Mouse (Mus musculus) limb, embryonic 11.5 days (tissue): ENCODE results near the gene Mdfic. TPM values are rescaled to one million over a fixed set of nuclear protein-coding genes. Genes with fewer than 3 reads are reported as not detected.
"Not testable (repeated sequence)": the region's sequence is repeated elsewhere in the genome, so short reads cannot be mapped to it uniquely, and the experiment has no call there.

ENCODE experiments used
- ATAC-seq: fragments of 200-750 bp; cut with Nextera tagmentation; 2 replicates; pipeline ENCODE4 v1.8.0; 2017; ENCODE audit warnings: low read depth; ENCODE audit not compliant: insufficient number of reproducible peaks, low FRiP score, low TSS enrichment
- DNase-seq: peaks from one replicate; pipeline ENCODE4 v3.0.0-alpha.2; 2015; ENCODE audit warnings: low spot score
- H3K27ac ChIP-seq: fragments of 300-500 bp; sonication (generic); replicated peaks from 2 replicates; pipeline ENCODE4 v1.5.1; 2014; ENCODE audit warnings: low read depth, mild to moderate bottlenecking, low read length
- H3K27me3 ChIP-seq: fragments of 300-500 bp; sonication (generic); 2 replicates; pipeline ENCODE4 v1.6.1; 2014; ENCODE audit warnings: mild to moderate bottlenecking, low read length, mixed read lengths; ENCODE audit not compliant: control insufficient read depth, insufficient read depth
- H3K36me3 ChIP-seq: fragments of 300-500 bp; sonication (generic); 2 replicates; pipeline ENCODE4 v1.6.1; 2014; ENCODE audit warnings: mild to moderate bottlenecking, low read length, moderate library complexity, mixed read lengths; ENCODE audit not compliant: control insufficient read depth, insufficient read depth
- H3K4me1 ChIP-seq: fragments of 300-500 bp; sonication (generic); 2 replicates; pipeline ENCODE4 v1.6.1; 2014; ENCODE audit warnings: low read length, mixed read lengths; ENCODE audit not compliant: control insufficient read depth, insufficient read depth
- H3K4me2 ChIP-seq: fragments of 300-500 bp; sonication (generic); 2 replicates; pipeline ENCODE4 v1.6.1; 2014; ENCODE audit warnings: low read depth, mild to moderate bottlenecking, moderate library complexity; ENCODE audit not compliant: severe bottlenecking
- H3K4me3 ChIP-seq: fragments of 300-500 bp; sonication (generic); 2 replicates; pipeline ENCODE4 v1.5.1; 2014; ENCODE audit warnings: low read depth, low read length
- H3K9ac ChIP-seq: fragments of 300-500 bp; sonication (generic); 2 replicates; pipeline ENCODE4 v1.6.1; 2014; ENCODE audit warnings: mild to moderate bottlenecking, low read length
- H3K9me3 ChIP-seq: fragments of 300-500 bp; sonication (generic); 2 replicates; pipeline ENCODE4 v1.6.1; 2016; ENCODE audit warnings: low read length; ENCODE audit not compliant: control insufficient read depth
- WGBS: fragments of 180-500 bp; shearing (Covaris S2); extraction: QIAGEN DNeasy Blood & Tissue Kit; methylation state at CpG from one replicate; pipeline ENCODE4 v1.1.7; 2014; 5-methylcytosine and 5-hydroxymethylcytosine counted together
- polyA plus RNA-seq: library from polyadenylated mRNA; unstranded; fragments of >200 nt; fragmentation: Nextera tagmentation; extraction: Ambion mirVana; gene quantifications from 2 replicates; pipeline ENCODE4 v1.2.1, GENCODE M21; 2014

Gene Mdfic
- 5.1 and 6.5 TPM in 2 replicates for polyA plus RNA-seq

- no peaks in the 10 kb centered on the region for H3K27me3 ChIP-seq
- 2% methylated on average over 16 of the region's 16 CpGs for WGBS
- H3K4me2 ChIP-seq = peak within 1 kb of the TSS; percentile 75
- H3K4me3 ChIP-seq = peak within 1 kb of the TSS; percentile 67
- peak; percentile 15 for ATAC-seq
- no peaks in the 10 kb centered on the region for H3K9me3 ChIP-seq
- H3K36me3 ChIP-seq = no peaks in the 10 kb centered on the region
- H3K4me1 ChIP-seq = no peaks in the 10 kb centered on the region
- peak within 1 kb of the TSS; percentile 91 for H3K9ac ChIP-seq
- peak within 1 kb of the TSS; percentile 47; the same call in 1 of the 2 replicates for H3K27ac ChIP-seq
- peak; percentile 73 for DNase-seq
Measured at GRCm38 (mm10) chr6:15720461-15720817, at the start of gene Mdfic. Gene Mdfic (plus strand): TSS chr6:15720661.

DNA sequence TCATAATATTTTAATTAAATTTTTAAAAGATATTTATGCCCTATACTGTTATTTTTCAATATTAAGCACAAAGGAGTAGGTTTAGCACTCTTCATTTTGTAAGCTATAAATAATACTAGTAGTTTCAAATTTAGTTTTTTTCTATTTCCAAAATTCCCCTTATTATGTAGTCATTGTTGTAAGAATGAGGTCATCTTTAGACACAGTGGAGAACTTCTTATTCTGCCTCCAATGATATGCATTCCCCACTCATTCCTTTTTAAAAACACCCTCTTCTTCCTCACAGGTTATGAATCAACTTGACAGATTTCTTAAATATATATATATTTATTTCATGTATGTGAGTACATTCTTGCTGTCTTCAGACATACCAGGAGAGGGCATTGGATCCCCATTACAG lies 49.1 kb upstream of the Mdfic start:
- Histone ChIP-seq H3K36me3 (no peaks in the 10 kb centered on the region), H3K27me3 (no peaks in the 10 kb centered on the region), H3K9me3 (no peaks in the 10 kb centered on the region), H3K4me2 (no peak overlapping the region), H3K4me1 (no peaks in the 10 kb centered on the region), H3K27ac (no peak overlapping the region), H3K9ac (no peak overlapping the region), H3K4me3 (no peak overlapping the region)
- DNase-seq (no peak), ATAC-seq (no peak)

GRCm38 (mm10) chr6:15710080-15710479 lies 10.4 kb upstream of the Mdfic start:
- H3K4me3 ChIP-seq = no peak overlapping the region
- H3K36me3 ChIP-seq = no peaks in the 10 kb centered on the region
- DNase-seq = no peak
- no peak overlapping the region for H3K4me2 ChIP-seq
- no peaks in the 10 kb centered on the region for H3K4me1 ChIP-seq
- ATAC-seq = no peak
- H3K9me3 ChIP-seq = no peaks in the 10 kb centered on the region
- H3K27ac ChIP-seq = no peak overlapping the region
- no peak overlapping the region for H3K9ac ChIP-seq
- no peaks in the 10 kb centered on the region for H3K27me3 ChIP-seq
- WGBS = 87% methylated on average over 4 of the region's 4 CpGs

DNA sequence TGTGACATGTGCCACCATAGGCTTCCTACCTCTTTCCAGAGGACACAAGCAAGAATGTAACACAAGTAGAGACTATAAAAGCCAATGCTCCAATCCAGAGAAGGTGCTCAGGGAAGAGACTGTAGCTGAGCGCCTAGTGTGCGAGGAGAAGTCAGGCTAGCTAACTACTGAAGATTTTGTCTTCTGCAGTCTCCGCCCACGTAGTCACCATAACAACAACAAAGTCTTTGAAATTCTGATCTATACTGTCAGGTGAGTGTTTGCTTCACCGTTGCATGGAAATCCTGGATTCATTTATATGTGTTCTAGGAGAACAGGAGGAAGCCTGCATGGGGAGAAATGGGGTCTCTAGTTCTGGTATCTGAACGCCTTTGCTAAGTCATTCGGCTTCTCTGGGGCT lies 9.8 kb upstream of the Mdfic start:
- H3K4me3 ChIP-seq = no peak overlapping the region
- no peak for ATAC-seq
- 82% methylated on average over 7 of the region's 7 CpGs for WGBS

DNA sequence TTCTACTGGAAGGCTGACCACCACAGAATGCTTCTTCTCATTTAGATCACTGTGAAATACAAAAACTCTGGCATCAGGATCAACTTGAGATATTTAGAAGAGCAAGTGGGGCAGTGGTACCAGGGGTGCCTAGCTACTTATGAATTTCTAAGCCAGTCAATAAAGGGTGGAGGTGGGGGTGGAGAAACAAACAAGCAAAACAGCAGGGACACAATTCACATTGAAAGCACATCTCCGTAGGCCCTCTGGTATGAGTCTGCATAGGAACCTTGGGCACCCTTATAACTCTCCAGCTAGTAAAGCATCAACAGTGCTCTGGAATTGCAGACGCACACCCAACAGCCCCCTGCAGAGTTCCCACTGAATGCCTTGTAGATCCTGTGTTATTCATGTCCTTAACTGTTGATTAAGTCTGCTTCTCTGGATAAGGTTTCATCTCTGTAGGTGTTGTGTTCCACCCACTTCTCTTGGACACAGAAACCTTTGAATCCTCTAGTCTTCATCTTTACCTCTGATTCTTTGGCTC lies 7.5 kb upstream of the Mdfic start:
- WGBS = 50% methylated on average over 2 of the region's 2 CpGs
- Histone ChIP-seq H3K27me3 (no peaks in the 10 kb centered on the region), H3K4me3 (no peak overlapping the region), H3K27ac (no peak overlapping the region), H3K9me3 (no peaks in the 10 kb centered on the region), H3K9ac (no peak overlapping the region), H3K4me2 (no peak overlapping the region), H3K4me1 (no peaks in the 10 kb centered on the region), H3K36me3 (no peaks in the 10 kb centered on the region)
- no peak for DNase-seq
- no peak for ATAC-seq

More for the DNA sequence above, 9.8 kb upstream of the Mdfic start:
- no peak for DNase-seq
- H3K9ac ChIP-seq = no peak overlapping the region
- H3K36me3 ChIP-seq = no peaks in the 10 kb centered on the region
- no peaks in the 10 kb centered on the region for H3K9me3 ChIP-seq
- no peaks in the 10 kb centered on the region for H3K4me1 ChIP-seq
- H3K27me3 ChIP-seq = no peaks in the 10 kb centered on the region
- H3K4me2 ChIP-seq = no peak overlapping the region
- no peak overlapping the region for H3K27ac ChIP-seq

DNA sequence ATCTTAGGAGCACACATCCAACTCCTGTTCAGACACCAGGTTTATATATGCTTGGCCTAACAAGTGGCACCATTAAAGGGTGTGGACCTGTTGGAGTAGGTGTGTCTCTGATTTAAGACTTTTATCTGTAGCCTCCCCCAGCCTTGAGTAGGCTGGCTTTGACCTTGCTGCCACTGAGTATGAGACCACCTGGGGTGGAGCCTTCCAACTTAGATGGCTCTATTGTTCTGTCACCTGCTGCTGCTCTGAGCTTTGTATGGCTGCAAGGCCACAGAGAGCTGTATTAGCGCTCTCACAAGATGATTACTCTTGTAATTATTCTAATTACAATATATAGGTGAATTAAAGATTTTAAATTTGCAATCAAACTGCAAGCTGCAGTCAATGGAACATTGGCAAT lies 6.4 kb upstream of the Mdfic start:
- WGBS = 82% methylated on average over 1 of the region's 1 CpGs
- H3K4me3 ChIP-seq = not testable (repeated sequence)

DNA sequence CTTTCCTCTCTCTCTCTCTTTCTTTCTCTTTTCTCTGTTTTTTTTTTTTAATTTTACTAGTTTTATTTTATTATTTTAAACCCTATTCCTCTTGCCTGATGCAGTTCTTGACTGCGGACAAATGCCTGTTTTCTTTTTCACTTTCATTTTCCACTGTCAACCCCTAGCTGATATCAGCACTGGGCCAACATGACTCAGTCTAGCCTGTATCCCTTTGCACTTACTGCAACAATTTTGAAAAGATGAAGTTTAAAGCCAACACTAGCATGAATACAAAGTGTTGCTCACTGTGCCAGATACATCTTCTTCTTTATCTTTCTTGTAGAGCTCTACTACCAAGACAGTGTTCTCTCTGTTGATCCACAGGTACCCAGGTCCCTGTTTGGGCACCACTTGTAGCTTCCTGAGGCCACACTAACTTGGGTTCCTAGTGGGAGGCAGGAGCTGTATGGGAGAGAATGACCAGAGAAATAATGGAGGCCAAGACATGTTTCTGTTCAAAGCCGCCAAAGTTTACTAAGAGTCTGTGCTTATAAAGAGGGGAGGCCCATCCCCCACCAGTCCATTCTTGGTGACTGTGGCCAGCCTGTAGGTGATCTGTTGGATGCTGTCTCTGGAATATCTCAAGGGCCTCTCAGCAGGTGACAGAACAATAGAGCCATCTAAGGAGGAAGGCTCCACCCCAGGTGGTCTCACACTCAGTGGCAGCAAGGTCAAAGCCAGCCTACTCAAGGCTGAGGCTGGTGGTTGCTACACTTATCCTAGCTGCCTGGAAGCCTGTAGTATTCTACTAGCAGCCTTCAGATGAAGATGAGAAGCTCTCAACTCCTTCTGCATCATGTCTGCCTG lies 5.2 kb upstream of the Mdfic start:
- 89% methylated on average over 2 of the region's 2 CpGs for WGBS
- H3K9ac ChIP-seq = no peak overlapping the region
- no peaks in the 10 kb centered on the region for H3K27me3 ChIP-seq
- no peaks in the 10 kb centered on the region for H3K9me3 ChIP-seq
- no peaks in the 10 kb centered on the region for H3K36me3 ChIP-seq
- no peak overlapping the region for H3K27ac ChIP-seq
- no peak overlapping the region for H3K4me2 ChIP-seq
- ATAC-seq (no peak), DNase-seq (no peak)
- no peak overlapping the region for H3K4me3 ChIP-seq
- H3K4me1 ChIP-seq = no peaks in the 10 kb centered on the region

More for the DNA sequence above, 6.4 kb upstream of the Mdfic start:
- ATAC-seq, H3K9me3 ChIP-seq, H3K36me3 ChIP-seq, H3K27me3 ChIP-seq, H3K4me1 ChIP-seq, H3K27ac ChIP-seq, DNase-seq, H3K9ac ChIP-seq, H3K4me2 ChIP-seq: not testable (repeated sequence)

DNA sequence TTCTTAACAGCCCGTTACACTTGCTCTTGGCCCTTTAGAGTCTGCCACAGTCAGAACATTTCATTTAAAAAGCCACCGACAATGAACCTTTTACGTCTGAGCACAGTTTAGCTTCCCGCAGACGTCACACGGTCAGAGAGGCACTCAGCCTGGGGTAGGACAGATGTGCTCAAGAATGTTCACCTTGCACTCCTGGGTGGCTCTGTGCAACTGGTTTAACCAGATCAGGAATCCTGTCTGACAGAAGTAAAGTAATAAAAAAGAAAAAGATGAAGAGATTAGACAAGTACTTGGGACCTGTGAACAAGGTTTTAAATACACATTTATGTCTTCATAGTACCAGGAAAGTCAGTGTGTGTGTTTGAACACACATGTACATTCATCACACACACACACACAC lies 542 bp upstream of the Mdfic start:
- 49% methylated on average over 6 of the region's 6 CpGs for WGBS
- 0 out of 2 replicates have a peak, but pooled peaks have one; percentile 45 for ATAC-seq
- H3K4me3 ChIP-seq = no peak overlapping the region

More for the DNA sequence above, 542 bp upstream of the Mdfic start:
- Histone ChIP-seq H3K9ac (no peak overlapping the region), H3K9me3 (no peaks in the 10 kb centered on the region), H3K36me3 (no peaks in the 10 kb centered on the region), H3K4me1 (no peaks in the 10 kb centered on the region), H3K27ac (no peak overlapping the region), H3K27me3 (no peaks in the 10 kb centered on the region), H3K4me2 (no peak overlapping the region)
- no peak for DNase-seq
